Mouse (Mus musculus) heart, embryonic 15.5 days (tissue): ENCODE data around the gene Homer3. TPM values are rescaled to one million over a fixed set of nuclear protein-coding genes. Genes with fewer than 3 reads are reported as not detected.

Source experiments
- ATAC-seq: fragments of 200-750 bp; cut with Nextera tagmentation; replicated peaks from 2 replicates; pipeline ENCODE4 v1.8.0; 2017; ENCODE audit warnings: low read depth, moderate TSS enrichment; ENCODE audit not compliant: insufficient number of reproducible peaks, insufficient read depth, low FRiP score
- H3K27ac ChIP-seq: fragments of 300-500 bp; sonication (generic); 2 replicates; pipeline ENCODE4 v1.5.1; 2015; ENCODE audit warnings: mild to moderate bottlenecking, inconsistent platforms
- H3K27me3 ChIP-seq: fragments of 300-500 bp; sonication (generic); 2 replicates; pipeline ENCODE4 v1.6.1; 2015; ENCODE audit warnings: inconsistent platforms
- H3K36me3 ChIP-seq: fragments of 300-500 bp; sonication (generic); 2 replicates; pipeline ENCODE4 v1.6.1; 2015; ENCODE audit warnings: mild to moderate bottlenecking, inconsistent platforms
- H3K4me1 ChIP-seq: fragments of 300-500 bp; sonication (generic); replicated peaks from 2 replicates; pipeline ENCODE4 v1.6.1; 2015; ENCODE audit warnings: inconsistent platforms
- H3K4me2 ChIP-seq: fragments of 300-500 bp; sonication (generic); 2 replicates; pipeline ENCODE4 v1.6.1; 2015; ENCODE audit warnings: inconsistent platforms, mild to moderate bottlenecking, moderate library complexity
- H3K4me3 ChIP-seq: fragments of 300-500 bp; sonication (generic); 2 replicates; pipeline ENCODE4 v1.5.1; 2015; ENCODE audit warnings: mild to moderate bottlenecking, inconsistent platforms
- H3K9ac ChIP-seq: fragments of 300-500 bp; sonication (generic); 2 replicates; pipeline ENCODE4 v1.6.1; 2015; ENCODE audit warnings: mild to moderate bottlenecking, inconsistent platforms
- H3K9me3 ChIP-seq: fragments of 300-500 bp; sonication (generic); replicated peaks from 2 replicates; pipeline ENCODE4 v1.6.1; 2016; ENCODE audit warnings: inconsistent platforms
- WGBS: fragments of 180-500 bp; shearing (Covaris S2); methylation state at CpG from one replicate; pipeline ENCODE4 v1.1.7; 2015; ENCODE audit warnings: mixed read lengths; 5-methylcytosine and 5-hydroxymethylcytosine counted together
- polyA plus RNA-seq: library from polyadenylated mRNA; unstranded; fragments of >200 nt; fragmentation: Nextera tagmentation; extraction: Ambion mirVana; gene quantifications from 2 replicates; pipeline ENCODE4 v1.2.1, GENCODE M21; 2015

Homer3 gene
- polyA plus RNA-seq, 1 experiment from 2014 or later: 24.2 TPM

- Histone ChIP-seq H3K27ac (no peak overlapping the region), H3K4me1 (peaks cover 26% of the 10 kb centered on the region), H3K9me3 (no peaks in the 10 kb centered on the region), H3K4me2 (no peak overlapping the region), H3K4me3 (no peak overlapping the region), H3K36me3 (peaks cover 34% of the 10 kb centered on the region), H3K27me3 (no peaks in the 10 kb centered on the region), H3K9ac (no peak overlapping the region)
- ATAC-seq: no peak
- 91% methylated on average over 15 of the region's 15 CpGs for WGBS
Observed at GRCm38 (mm10) chr8:70285304-70285703, 2.7 kb downstream of the Homer3 start.

- H3K9me3 ChIP-seq: no peaks in the 10 kb centered on the region
- WGBS: 84% methylated on average over 8 of the region's 8 CpGs
- ATAC-seq: no peak
- H3K9ac ChIP-seq: no peak overlapping the region
- no peak overlapping the region for H3K27ac ChIP-seq
- H3K27me3 ChIP-seq: no peaks in the 10 kb centered on the region
- peaks cover 48% of the 10 kb centered on the region for H3K36me3 ChIP-seq
- H3K4me2 ChIP-seq: no peak overlapping the region
- H3K4me3 ChIP-seq: no peak overlapping the region
- peaks cover 13% of the 10 kb centered on the region for H3K4me1 ChIP-seq
Observed at GRCm38 (mm10) chr8:70286737-70287136, 4.1 kb downstream of the Homer3 start.

DNA sequence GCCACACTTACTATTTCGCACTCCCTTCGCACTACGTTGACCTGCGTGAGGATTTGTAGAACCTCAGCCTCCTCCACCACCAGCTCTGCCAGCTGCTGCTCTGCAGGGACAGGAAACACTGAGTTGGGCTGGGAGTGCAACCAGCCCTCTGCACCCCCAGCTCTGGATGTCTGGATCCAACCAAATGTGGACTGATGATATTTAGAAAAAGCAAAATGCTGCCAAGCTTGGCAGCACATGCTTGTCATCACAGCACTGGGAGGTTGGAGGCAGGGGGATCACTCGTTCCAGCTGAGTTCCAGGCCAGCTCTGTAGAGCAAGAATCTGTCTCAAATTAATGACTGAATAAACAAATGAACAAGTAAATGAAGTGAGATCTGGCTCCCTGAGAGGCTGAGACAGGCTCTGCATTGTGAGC lies 11.4 kb downstream of the Homer3 start:
- Histone ChIP-seq H3K36me3 (peaks cover 79% of the 10 kb centered on the region), H3K4me3 (no peak overlapping the region), H3K27ac (peak overlapping the region; percentile 33; the same call in 1 of the 2 replicates), H3K4me1 (peaks cover 5% of the 10 kb centered on the region; the same call in 1 of the 2 replicates), H3K4me2 (no peak overlapping the region), H3K27me3 (no peaks in the 10 kb centered on the region), H3K9ac (no peak overlapping the region; the same call in 1 of the 2 replicates), H3K9me3 (no peaks in the 10 kb centered on the region)
- no peak; the same call in 1 of the 2 replicates for ATAC-seq
- WGBS: 56% methylated on average over 5 of the region's 5 CpGs

- no peaks in the 10 kb centered on the region for H3K9me3 ChIP-seq
- H3K4me2 ChIP-seq: no peak overlapping the region
- no peak for ATAC-seq
- no peak overlapping the region for H3K9ac ChIP-seq
- WGBS: 82% methylated on average over 3 of the region's 3 CpGs
- peaks cover 28% of the 10 kb centered on the region for H3K4me1 ChIP-seq
- H3K36me3 ChIP-seq: peaks cover 50% of the 10 kb centered on the region
- no peaks in the 10 kb centered on the region for H3K27me3 ChIP-seq
- H3K4me3 ChIP-seq: 0 out of 2 replicates have a peak overlapping the region, but pooled peaks have one; percentile 64
- no peak overlapping the region for H3K27ac ChIP-seq
Observed at GRCm38 (mm10) chr8:70300881-70301280, 18.3 kb downstream of the Homer3 start.

DNA sequence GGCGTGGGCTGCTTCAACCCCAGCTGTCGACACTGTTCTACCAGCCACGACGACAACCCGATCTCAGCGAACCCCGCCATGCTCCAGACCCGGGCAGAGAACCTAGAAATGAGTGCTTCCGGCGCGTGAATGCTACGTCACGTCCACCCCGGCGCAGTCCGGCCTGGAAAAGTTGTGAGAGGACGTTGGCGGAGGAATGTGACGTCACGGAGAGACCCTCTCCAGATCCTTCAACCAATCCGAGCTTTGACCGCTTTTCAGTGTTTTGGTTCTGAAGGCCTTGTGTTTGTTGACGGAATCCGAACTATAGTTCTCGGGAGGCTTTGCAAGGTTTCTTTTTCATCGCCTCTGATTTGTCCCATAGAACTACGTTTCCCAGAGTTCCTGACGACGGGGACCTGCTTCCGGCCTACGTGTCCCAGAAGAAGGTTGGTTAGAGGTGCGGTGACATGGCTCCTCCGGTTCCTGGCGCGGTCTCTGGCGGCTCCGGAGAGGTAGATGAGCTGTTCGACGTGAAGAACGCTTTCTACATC lies 19.8 kb downstream of the Homer3 start, which contains the start of the genes Ddx49 and Cope:
Gene Ddx49, minus strand, starts transcription at position 132 of the 533 bp plus-strand sequence.
Gene Cope, plus strand, starts transcription at position 161 of the 533 bp plus-strand sequence.
- ATAC-seq: peak; percentile 86
- Histone ChIP-seq H3K9ac (peak within 1 kb of the TSS; percentile 75), H3K4me3 (peak within 1 kb of the TSS; percentile 64), H3K27me3 (no peaks in the 10 kb centered on the region), H3K36me3 (peaks cover 48% of the 10 kb centered on the region), H3K27ac (peak within 1 kb of the TSS; percentile 63), H3K9me3 (no peaks in the 10 kb centered on the region), H3K4me1 (peaks cover 26% of the 10 kb centered on the region), H3K4me2 (peak within 1 kb of the TSS; percentile 85)
- WGBS: under 1% methylated on average over 40 of the region's 40 CpGs

GRCm38 (mm10) chr8:70302901-70303300 lies 20.3 kb downstream of the Homer3 start:
- Histone ChIP-seq H3K27me3 (no peaks in the 10 kb centered on the region), H3K9me3 (no peaks in the 10 kb centered on the region), H3K27ac (peak overlapping the region; percentile 63), H3K4me2 (peak overlapping the region; percentile 85), H3K36me3 (peaks cover 48% of the 10 kb centered on the region), H3K4me3 (peak overlapping the region; percentile 64), H3K4me1 (peaks cover 26% of the 10 kb centered on the region), H3K9ac (peak overlapping the region; percentile 69)
- no peak for ATAC-seq
- WGBS: 1% methylated on average over 16 of the region's 16 CpGs

GRCm38 (mm10) chr8:70309311-70309710 lies 26.7 kb downstream of the Homer3 start:
- peaks cover 10% of the 10 kb centered on the region for H3K4me1 ChIP-seq
- WGBS: 34% methylated on average over 2 of the region's 2 CpGs
- H3K9ac ChIP-seq: no peak overlapping the region
- H3K27ac ChIP-seq: no peak overlapping the region
- no peak overlapping the region for H3K4me2 ChIP-seq
- H3K9me3 ChIP-seq: no peaks in the 10 kb centered on the region
- H3K36me3 ChIP-seq: peaks cover 81% of the 10 kb centered on the region
- no peaks in the 10 kb centered on the region for H3K27me3 ChIP-seq
- no peak overlapping the region for H3K4me3 ChIP-seq
- ATAC-seq: no peak

- Histone ChIP-seq H3K27ac (no peak overlapping the region), H3K4me3 (no peak overlapping the region), H3K4me1 (peaks cover 35% of the 10 kb centered on the region), H3K36me3 (peaks cover 44% of the 10 kb centered on the region), H3K4me2 (no peak overlapping the region), H3K9me3 (no peaks in the 10 kb centered on the region), H3K27me3 (0 out of 2 replicates have a peak, but pooled peaks cover 4% of the 10 kb centered on the region), H3K9ac (no peak overlapping the region)
- ATAC-seq: no peak
- WGBS: 52% methylated on average over 2 of the region's 2 CpGs
Observed at GRCm38 (mm10) chr8:70313399-70313798, 30.8 kb downstream of the Homer3 start.

GRCm38 (mm10) chr8:70315624-70316510 lies 33.2 kb downstream of the Homer3 start, which contains the start of gene Cers1:
TSS of gene Cers1 (plus strand) at chr8:70315775.
- Histone ChIP-seq H3K4me2 (peak within 1 kb of the TSS; percentile 78), H3K36me3 (peaks cover 24% of the 10 kb centered on the region), H3K4me1 (peaks cover 35% of the 10 kb centered on the region), H3K9me3 (no peaks in the 10 kb centered on the region), H3K9ac (peak within 1 kb of the TSS; percentile 47), H3K27ac (peak within 1 kb of the TSS; percentile 10; the same call in 1 of the 2 replicates), H3K4me3 (peak within 1 kb of the TSS; percentile 53), H3K27me3 (0 out of 2 replicates have a peak, but pooled peaks cover 4% of the 10 kb centered on the region)
- WGBS: 3% methylated on average over 66 of the region's 66 CpGs
- peak; percentile 65 for ATAC-seq

- Histone ChIP-seq H3K4me2 (peak overlapping the region; percentile 78), H3K27ac (no peak overlapping the region), H3K4me3 (peak overlapping the region; percentile 53), H3K4me1 (peaks cover 35% of the 10 kb centered on the region), H3K27me3 (0 out of 2 replicates have a peak, but pooled peaks cover 4% of the 10 kb centered on the region), H3K9me3 (no peaks in the 10 kb centered on the region), H3K9ac (0 out of 2 replicates have a peak overlapping the region, but pooled peaks have one; percentile 47), H3K36me3 (peaks cover 14% of the 10 kb centered on the region)
- 28% methylated on average over 15 of the region's 15 CpGs for WGBS
- ATAC-seq: 0 out of 2 replicates have a peak, but pooled peaks have one; percentile 32
Observed at GRCm38 (mm10) chr8:70316511-70317504, 34.2 kb downstream of the Homer3 start.
